Mouse (Mus musculus) urinary bladder, postnatal 36 days (tissue): ENCODE measurements at regions not wholly inside any gene's neighbourhood (a gene's known extent, or its start where the extent isn't known, plus 50 kb on each side); places are given as distances from the start of the nearest gene placed in this dataset.

ENCODE experiments used
- DNase-seq, 2 experiments: peaks; one replicate each; pipeline ENCODE4 v3.0.0; 2022; ENCODE audit warnings: low spot score in 2 of 2, mixed read lengths in 1 of 2

GRCm38 (mm10) chr3:10697698-10698452 lies 362.4 kb upstream of the Gm38303 start:
- no peak for DNase-seq

GRCm38 (mm10) chr3:10685501-10685951 lies 350.0 kb upstream of the Gm38303 start:
- DNase-seq, result no peak

GRCm38 (mm10) chr3:10684885-10685500 lies 349.5 kb upstream of the Gm38303 start:
- DNase-seq, result peak in 1 of 2 experiments; percentile 1

GRCm38 (mm10) chr3:10681938-10682337 lies 346.5 kb upstream of the Gm38303 start:
- no peak for DNase-seq

GRCm38 (mm10) chr3:10647975-10648511 lies 312.6 kb upstream of the Gm38303 start:
- DNase-seq, result no peak
